Comparison of ENCODE assay signal across 8 mouse cellular contexts in the genomic region with DNA sequence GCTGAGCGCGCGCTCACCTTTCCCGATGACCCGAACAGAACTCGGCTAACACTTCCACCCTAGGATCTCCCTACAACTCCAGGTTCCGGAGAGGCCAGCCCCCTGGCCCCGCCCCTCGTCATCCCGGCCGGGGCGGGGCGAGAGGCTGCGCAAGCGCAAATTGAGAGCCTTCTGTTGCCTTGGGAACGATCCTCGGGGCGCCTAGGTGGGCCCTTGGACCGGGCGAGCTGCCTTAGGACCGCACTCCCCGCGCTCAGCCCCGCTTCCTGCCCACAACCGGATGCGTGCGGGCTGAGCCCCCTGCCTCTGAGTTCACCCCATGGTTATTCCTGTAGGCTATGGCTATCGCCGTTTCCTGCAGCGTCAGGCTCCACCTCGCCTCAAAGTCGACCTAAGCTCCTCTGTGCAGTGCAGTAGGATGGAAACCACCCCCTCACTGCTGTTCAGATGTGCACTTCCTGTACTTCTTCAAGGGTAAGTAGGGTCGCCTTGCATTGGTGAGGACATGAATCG. TPM values are rescaled to one million over a fixed set of nuclear protein-coding genes. Genes with fewer than 3 reads are reported as not detected.
A peak's percentile ranks its signal among the peaks of the same experiment; 100 is the strongest.
DNase-seq lines count a peak whose midpoint lies in the region; TF ChIP-seq lines count a peak whose summit lies in the region.

A gene (minus strand): TSS at position 103 of the 513 bp plus-strand sequence.
A gene (plus strand): TSS at position 163 of the 513 bp plus-strand sequence.

- H3K4me1 ChIP-seq in megakaryocyte, embryonic 14.5 days = peaks cover 26% of the 10 kb centered on the region

- H3K36me3 ChIP-seq in megakaryocyte, embryonic 14.5 days (replicated peaks; ENCODE audit: low read length) = peaks cover 26% of the 10 kb centered on the region

- H3K4me3 ChIP-seq in gastrocnemius, adult 2 months = peak within 1 kb of the TSS; percentile 79
- peak within 1 kb of the TSS; percentile 96 for H3K4me3 ChIP-seq in megakaryocyte, embryonic 14.5 days (replicated peaks)

- DNase-seq in WW6 (ENCODE audit: low read depth, low spot score) = peak; percentile 86
- peak; percentile 64 to 87 for DNase-seq in cerebellum, postnatal 4 days (ENCODE audit: low spot score in 2 of 2)
- peak; percentile 92 for DNase-seq in gastrocnemius, adult 2 months
- DNase-seq in hindlimb bud, embryonic 11.5 days (ENCODE audit: extremely low spot score, low read depth, low spot score) = peak; percentile 83
- DNase-seq in left cerebral cortex, adult 8-10 months (ENCODE audit: low spot score in 2 of 2) = peak; percentile 73 to 89
- DNase-seq in right cerebral cortex, postnatal 10 days (ENCODE audit: low spot score in 2 of 2) = peak; percentile 92
- DNase-seq in urinary bladder, postnatal 25 days (ENCODE audit: low spot score) = peak; percentile 88

- H3K27ac ChIP-seq in gastrocnemius, adult 2 months = peak within 1 kb of the TSS; percentile 96

- intact Hi-C loops in gastrocnemius, adult 2 months (cut with DNase I) = no loop called here

- H3K9me3 ChIP-seq in megakaryocyte, embryonic 14.5 days = no peaks in the 10 kb centered on the region

- TF ChIP-seq CTCF in gastrocnemius, adult 2 months (IDR thresholded peaks at IDR 0.05) = no peak

- H3K27me3 ChIP-seq in megakaryocyte, embryonic 14.5 days (replicated peaks) = no peaks in the 10 kb centered on the region

RNA-seq across cellular contexts. Expression of the first gene that starts in this region (rescaled TPM):
- total RNA-seq in gastrocnemius, adult 2 months (2021) = 10 to 100 TPM; 11.3 to 12.6 TPM
- total RNA-seq in left cerebral cortex, adult 8-10 months (2022) = 10 to 100 TPM; 24.1 to 27.8 (median 24.8) TPM
- polyA plus RNA-seq in megakaryocyte, embryonic 14.5 days (2012; ENCODE audit: insufficient read depth, low replicate concordance) = 30.0 and 61.3 TPM in 2 replicates

RNA-seq across cellular contexts. Expression of the second gene that starts in this region (rescaled TPM):
- total RNA-seq in gastrocnemius, adult 2 months (2021) = 1 to 10 TPM; 8.3 to 8.4 TPM
- 10 to 100 TPM; 59.5 to 66.8 (median 64.2) TPM for total RNA-seq in left cerebral cortex, adult 8-10 months (2022)
- polyA plus RNA-seq in megakaryocyte, embryonic 14.5 days (2012; ENCODE audit: insufficient read depth, low replicate concordance) = 1.6 and 2.0 TPM in 2 replicates

Comparison
In these comparisons a context has a peak if more than half of its experiments do, and no peak if none do; other contexts are left out.
1. Peak in every context shown above with its lines: DNase-seq, H3K4me3 ChIP-seq and H3K27ac ChIP-seq.
2. RNA of the second gene that starts in this region (total RNA-seq): 59.5 to 66.8 TPM in left cerebral cortex, adult 8-10 months; 8.3 to 8.4 TPM in gastrocnemius, adult 2 months; every median in the first group is over 4 times any median in the second.